Mouse (Mus musculus) cerebellum, adult 11-12 months (tissue): Measurements from ENCODE around the gene Slc3a2.

Source experiments
- DNase-seq: peaks from one replicate; pipeline ENCODE4 v3.0.0; 2022

The Slc3a2 gene

GRCm38 (mm10) chr19:8706930-8707329, 16.2 kb downstream of the Slc3a2 start:
- no peak for DNase-seq

- DNase-seq = no peak
These were observed 17.0 kb downstream of the Slc3a2 start for GRCm38 (mm10) chr19:8706132-8706667.

GRCm38 (mm10) chr19:8705026-8705708, 18.0 kb downstream of the Slc3a2 start:
- DNase-seq = no peak

- DNase-seq = no peak
These were observed 19.6 kb downstream of the Slc3a2 start for GRCm38 (mm10) chr19:8703571-8703970.

- no peak for DNase-seq
These were observed 20.7 kb downstream of the Slc3a2 start for GRCm38 (mm10) chr19:8702458-8702857.

- no peak for DNase-seq
These were observed 23.5 kb downstream of the Slc3a2 start for GRCm38 (mm10) chr19:8699652-8700051.

GRCm38 (mm10) chr19:8695330-8695729, 27.8 kb downstream of the Slc3a2 start:
- no peak for DNase-seq

GRCm38 (mm10) chr19:8692740-8693139, 30.4 kb downstream of the Slc3a2 start:
- no peak for DNase-seq

GRCm38 (mm10) chr19:8691871-8692539, 31.2 kb downstream of the Slc3a2 start:
- DNase-seq = no peak

- no peak for DNase-seq
These were observed 39.5 kb downstream of the Slc3a2 start for GRCm38 (mm10) chr19:8683627-8684026.

GRCm38 (mm10) chr19:8682996-8683395, 40.2 kb downstream of the Slc3a2 start:
- DNase-seq = no peak

GRCm38 (mm10) chr19:8681633-8682362, 41.4 kb downstream of the Slc3a2 start:
- no peak for DNase-seq

- DNase-seq = no peak
These were observed 44.0 kb downstream of the Slc3a2 start for GRCm38 (mm10) chr19:8679031-8679779.

GRCm38 (mm10) chr19:8673336-8674063, 49.7 kb downstream of the Slc3a2 start:
- DNase-seq = no peak

- DNase-seq = no peak
These were observed 50.3 kb downstream of the Slc3a2 start for GRCm38 (mm10) chr19:8672859-8673258.

- no peak for DNase-seq
These were observed 57.4 kb downstream of the Slc3a2 start for GRCm38 (mm10) chr19:8665746-8666145.

GRCm38 (mm10) chr19:8664859-8665258, 58.3 kb downstream of the Slc3a2 start:
- DNase-seq = no peak

- no peak for DNase-seq
These were observed 59.2 kb downstream of the Slc3a2 start for GRCm38 (mm10) chr19:8663911-8664421.

- DNase-seq = no peak
These were observed 59.8 kb downstream of the Slc3a2 start, which contains the start of gene Chrm1 for GRCm38 (mm10) chr19:8663360-8663839. Chrm1 (plus strand) TSS chr19:8663789.

- no peak for DNase-seq
These were observed 60.8 kb downstream of the Slc3a2 start for GRCm38 (mm10) chr19:8662337-8662736.

- no peak for DNase-seq
These were observed 61.3 kb downstream of the Slc3a2 start for GRCm38 (mm10) chr19:8661821-8662307.
